9 mouse cellular contexts compared by ENCODE assay signal in genomic region chr2:28539206-28539605, GRCm38 (mm10). TPM values are rescaled to one million over a fixed set of nuclear protein-coding genes. Genes with fewer than 3 reads are reported as not detected.
DNase-seq lines count a peak whose midpoint lies in the region; ATAC-seq lines count a peak whose summit lies in the region.
"Had no signal": no experiment of that assay in that cellular context is flagged by ENCODE, and none has a peak within 500 bp of the region (broad histone marks: within the 10 kb centered on the region; RNA-seq: fewer than 3 reads in every experiment).

No protein-coding gene starts in this region.

- ATAC-seq in intestine, embryonic 14.5 days (replicated peaks; ENCODE audit: low FRiP score, low TSS enrichment, low read depth), result peak; percentile 38
- ATAC-seq in limb, embryonic 15.5 days (ENCODE audit: insufficient number of reproducible peaks, low FRiP score, low TSS enrichment, low read depth), result peak; percentile 51; the same call in 1 of the 2 replicates
- ATAC-seq in neural tube, embryonic 15.5 days (ENCODE audit: low FRiP score), result no peak
- no peak for ATAC-seq in megakaryocyte progenitor cell, adult 5-6 weeks (replicated peaks; ENCODE audit: poor library complexity)

- no peak overlapping the region for H3K4me3 ChIP-seq in intestine, embryonic 14.5 days (ENCODE audit: low read depth, low read length)
- no peak overlapping the region for H3K4me3 ChIP-seq in limb, embryonic 15.5 days
- no peak overlapping the region for H3K4me3 ChIP-seq in neural tube, embryonic 15.5 days (replicated peaks)

- peaks cover 57% of the 10 kb centered on the region for H3K4me1 ChIP-seq in intestine, embryonic 14.5 days (replicated peaks; ENCODE audit: control insufficient read depth, insufficient read depth, low read length)
- peaks cover 58% of the 10 kb centered on the region for H3K4me1 ChIP-seq in limb, embryonic 15.5 days
- H3K4me1 ChIP-seq in neural tube, embryonic 15.5 days, result peaks cover 67% of the 10 kb centered on the region

- no peak overlapping the region for H3K4me2 ChIP-seq in intestine, embryonic 14.5 days (ENCODE audit: low read length)
- no peak overlapping the region for H3K4me2 ChIP-seq in limb, embryonic 15.5 days
- H3K4me2 ChIP-seq in neural tube, embryonic 15.5 days, result 0 out of 2 replicates have a peak overlapping the region, but pooled peaks have one; percentile 9

- peak overlapping the region; percentile 69 for H3K27ac ChIP-seq in intestine, embryonic 14.5 days (ENCODE audit: low read depth)
- H3K27ac ChIP-seq in limb, embryonic 15.5 days, result peak overlapping the region; percentile 78
- H3K27ac ChIP-seq in neural tube, embryonic 15.5 days (replicated peaks), result peak overlapping the region; percentile 78

- H3K9me3 ChIP-seq in intestine, embryonic 14.5 days (ENCODE audit: control insufficient read depth, low read length), result no peaks in the 10 kb centered on the region
- no peaks in the 10 kb centered on the region for H3K9me3 ChIP-seq in limb, embryonic 15.5 days
- no peaks in the 10 kb centered on the region for H3K9me3 ChIP-seq in neural tube, embryonic 15.5 days (replicated peaks)

- peak; percentile 62 to 63 for DNase-seq in spleen, adult 18-20 months
- DNase-seq in spleen, adult 12 weeks (ENCODE audit: low spot score), result no peak
- DNase-seq in embryo, embryonic 11 days, result peak; percentile 75
- DNase-seq in gastrocnemius, postnatal 4 days (ENCODE audit: low spot score in 2 of 2), result peak; percentile 70 to 86
- peak; percentile 70 for DNase-seq in intestine, embryonic 14.5 days (ENCODE audit: low spot score)

- 44% methylated on average over 7 of the region's 7 CpGs for WGBS in intestine, embryonic 14.5 days
- 38% methylated on average over 7 of the region's 7 CpGs for WGBS in limb, embryonic 15.5 days
- WGBS in neural tube, embryonic 15.5 days, result 35% methylated on average over 7 of the region's 7 CpGs

- no peaks in the 10 kb centered on the region for H3K27me3 ChIP-seq in intestine, embryonic 14.5 days (replicated peaks; ENCODE audit: control insufficient read depth, insufficient read depth, low read length)
- no peaks in the 10 kb centered on the region for H3K27me3 ChIP-seq in limb, embryonic 15.5 days
- no peaks in the 10 kb centered on the region for H3K27me3 ChIP-seq in neural tube, embryonic 15.5 days (replicated peaks)

- H3K9ac ChIP-seq in intestine, embryonic 14.5 days (ENCODE audit: low read length), result no peak overlapping the region
- H3K9ac ChIP-seq in limb, embryonic 15.5 days, result no peak overlapping the region
- H3K9ac ChIP-seq in neural tube, embryonic 15.5 days (replicated peaks), result peak overlapping the region; percentile 4; the same call in 1 of the 2 replicates

- H3K36me3 ChIP-seq in intestine, embryonic 14.5 days (ENCODE audit: control insufficient read depth, insufficient read depth, low read length), result peaks cover 24% of the 10 kb centered on the region
- peaks cover 35% of the 10 kb centered on the region for H3K36me3 ChIP-seq in limb, embryonic 15.5 days
- peaks cover 28% of the 10 kb centered on the region for H3K36me3 ChIP-seq in neural tube, embryonic 15.5 days

RNA-seq across cellular contexts. Expression of gene Cel, which starts 24.0 kb away (rescaled TPM):
- total RNA-seq in gastrocnemius, postnatal 4 days (2021), result not detected
- 67.3 TPM in 1 of 2 replicates, not detected in the other for polyA plus RNA-seq in intestine, embryonic 14.5 days (2014; fragmentation: Nextera tagmentation; extraction: Ambion mirVana)
- polyA plus RNA-seq in limb, embryonic 15.5 days (2015; fragmentation: Nextera tagmentation; extraction: Ambion mirVana), result 0.35 TPM in 1 of 2 replicates, not detected in the other
- 0.09 and 3.3 TPM in 2 replicates for polyA plus RNA-seq in neural tube, embryonic 15.5 days (2015; fragmentation: Nextera tagmentation; extraction: Ambion mirVana)
- not detected in 2 replicates for total RNA-seq in megakaryocyte progenitor cell, adult 5-6 weeks (2015)
- not detected in 2 replicates for total RNA-seq in megakaryocyte progenitor cell, adult 5-6 weeks (2017)
- total RNA-seq: left cerebral cortex, adult 8-10 months had no signal

RNA-seq across cellular contexts. Expression of gene Ralgds, which starts 26.3 kb away (rescaled TPM):
- 10 to 100 TPM; 68.2 to 79.3 TPM for total RNA-seq in gastrocnemius, postnatal 4 days (2021)
- polyA plus RNA-seq in intestine, embryonic 14.5 days (2014; fragmentation: Nextera tagmentation; extraction: Ambion mirVana), result 38.7 and 40.6 TPM in 2 replicates
- 50.3 and 50.7 TPM in 2 replicates for polyA plus RNA-seq in limb, embryonic 15.5 days (2015; fragmentation: Nextera tagmentation; extraction: Ambion mirVana)
- 64.7 and 70.4 TPM in 2 replicates for polyA plus RNA-seq in neural tube, embryonic 15.5 days (2015; fragmentation: Nextera tagmentation; extraction: Ambion mirVana)
- total RNA-seq in megakaryocyte progenitor cell, adult 5-6 weeks (2015), result 3.4 and 7.4 TPM in 2 replicates
- total RNA-seq in megakaryocyte progenitor cell, adult 5-6 weeks (2017), result 3.2 and 3.3 TPM in 2 replicates

RNA-seq across cellular contexts. Expression of gene Gm10134, which starts 33.3 kb away (rescaled TPM):
- 1 to 10 TPM; 1.7 to 2.7 TPM for total RNA-seq in gastrocnemius, postnatal 4 days (2021)
- polyA plus RNA-seq in intestine, embryonic 14.5 days (2014; fragmentation: Nextera tagmentation; extraction: Ambion mirVana), result 6.4 and 15.5 TPM in 2 replicates
- polyA plus RNA-seq in limb, embryonic 15.5 days (2015; fragmentation: Nextera tagmentation; extraction: Ambion mirVana), result 1.9 and 4.5 TPM in 2 replicates
- 2.1 and 3.5 TPM in 2 replicates for polyA plus RNA-seq in neural tube, embryonic 15.5 days (2015; fragmentation: Nextera tagmentation; extraction: Ambion mirVana)
- total RNA-seq in megakaryocyte progenitor cell, adult 5-6 weeks (2015), result not detected in 2 replicates
- not detected in 2 replicates for total RNA-seq in megakaryocyte progenitor cell, adult 5-6 weeks (2017)

RNA-seq across cellular contexts. Expression of gene Gbgt1, which starts 42.5 kb away (rescaled TPM):
- 1 to 10 TPM; 3.0 to 5.1 TPM for total RNA-seq in gastrocnemius, postnatal 4 days (2021)
- polyA plus RNA-seq in intestine, embryonic 14.5 days (2014; fragmentation: Nextera tagmentation; extraction: Ambion mirVana), result 4.7 and 5.2 TPM in 2 replicates
- polyA plus RNA-seq in limb, embryonic 15.5 days (2015; fragmentation: Nextera tagmentation; extraction: Ambion mirVana), result 0.56 and 1.1 TPM in 2 replicates
- polyA plus RNA-seq in neural tube, embryonic 15.5 days (2015; fragmentation: Nextera tagmentation; extraction: Ambion mirVana), result 1.2 and 2.1 TPM in 2 replicates
- not detected in 2 replicates for total RNA-seq in megakaryocyte progenitor cell, adult 5-6 weeks (2015)
- not detected in 2 replicates for total RNA-seq in megakaryocyte progenitor cell, adult 5-6 weeks (2017)

RNA-seq across cellular contexts. Expression of gene Gtf3c5, which starts 44.3 kb away (rescaled TPM):
- 10 to 100 TPM; 14.8 TPM for total RNA-seq in gastrocnemius, postnatal 4 days (2021)
- 30.4 and 30.5 TPM in 2 replicates for polyA plus RNA-seq in intestine, embryonic 14.5 days (2014; fragmentation: Nextera tagmentation; extraction: Ambion mirVana)
- 41.8 and 44.1 TPM in 2 replicates for polyA plus RNA-seq in limb, embryonic 15.5 days (2015; fragmentation: Nextera tagmentation; extraction: Ambion mirVana)
- 37.2 and 40.1 TPM in 2 replicates for polyA plus RNA-seq in neural tube, embryonic 15.5 days (2015; fragmentation: Nextera tagmentation; extraction: Ambion mirVana)
- 16.2 and 19.1 TPM in 2 replicates for total RNA-seq in megakaryocyte progenitor cell, adult 5-6 weeks (2015)
- total RNA-seq in megakaryocyte progenitor cell, adult 5-6 weeks (2017), result 11.0 and 13.0 TPM in 2 replicates

Comparison
In these comparisons a context has a peak if more than half of its experiments do, and no peak if none do; other contexts are left out.
1. ATAC-seq: peak in intestine, embryonic 14.5 days (single experiment) and limb, embryonic 15.5 days (single experiment); none in neural tube, embryonic 15.5 days (single experiment) and megakaryocyte progenitor cell, adult 5-6 weeks (single experiment).
2. Peak in every context shown above with its lines, with median percentiles within 50 percentile points of each other: H3K27ac ChIP-seq.